Mouse (Mus musculus) kidney, postnatal 25 days (tissue): ENCODE results near the gene Prss48.

Experiments
- DNase-seq, 2 experiments: peaks; one replicate each; pipeline ENCODE4 v3.0.0; 2021; ENCODE audit warnings: mixed read lengths in 2 of 2

Gene Prss48

GRCm38 (mm10) chr3:86002423-86002822 lies at the start of gene Prss48:
Gene Prss48 (minus strand): TSS chr3:86002491.
- DNase-seq = peak in 1 of 2 experiments; percentile 13

- no peak for DNase-seq
Observed at GRCm38 (mm10) chr3:86049041-86049440, 46.8 kb upstream of the Prss48 start.

- DNase-seq = no peak
Observed at GRCm38 (mm10) chr3:86047686-86048408, 45.6 kb upstream of the Prss48 start.

GRCm38 (mm10) chr3:86040286-86041201 lies 38.3 kb upstream of the Prss48 start:
- peak; percentile 23 to 45 for DNase-seq

- peak; percentile 38 to 60 for DNase-seq
Observed at GRCm38 (mm10) chr3:86038648-86039047, 36.4 kb upstream of the Prss48 start.

- no peak for DNase-seq
Observed at GRCm38 (mm10) chr3:86037926-86038484, 35.7 kb upstream of the Prss48 start.

GRCm38 (mm10) chr3:86033455-86034090 lies 31.3 kb upstream of the Prss48 start:
- DNase-seq = no peak

GRCm38 (mm10) chr3:86030566-86030965 lies 28.3 kb upstream of the Prss48 start:
- no peak for DNase-seq

GRCm38 (mm10) chr3:86028658-86029375 lies 26.5 kb upstream of the Prss48 start:
- no peak for DNase-seq

GRCm38 (mm10) chr3:86025341-86026137 lies 23.2 kb upstream of the Prss48 start:
- DNase-seq = no peak

GRCm38 (mm10) chr3:86024065-86024795 lies 21.9 kb upstream of the Prss48 start:
- DNase-seq = no peak

- DNase-seq = no peak
Observed at GRCm38 (mm10) chr3:86021651-86022050, 19.4 kb upstream of the Prss48 start.

- DNase-seq = no peak
Observed at GRCm38 (mm10) chr3:86020921-86021650, 18.8 kb upstream of the Prss48 start.

GRCm38 (mm10) chr3:86017484-86017883 lies 15.2 kb upstream of the Prss48 start:
- no peak for DNase-seq

- DNase-seq = no peak
Observed at GRCm38 (mm10) chr3:86016965-86017364, 14.7 kb upstream of the Prss48 start.

GRCm38 (mm10) chr3:86013837-86014236 lies 11.5 kb upstream of the Prss48 start:
- DNase-seq = peak; percentile 18 to 43

GRCm38 (mm10) chr3:86011833-86012232 lies 9.5 kb upstream of the Prss48 start:
- peak; percentile 59 to 63 for DNase-seq

GRCm38 (mm10) chr3:86011373-86011772 lies 9.1 kb upstream of the Prss48 start:
- peak in 1 of 2 experiments; percentile 44 for DNase-seq

- peak in 1 of 2 experiments; percentile 19 for DNase-seq
Observed at GRCm38 (mm10) chr3:86010618-86011017, 8.3 kb upstream of the Prss48 start.

GRCm38 (mm10) chr3:86004751-86005150 lies 2.5 kb upstream of the Prss48 start:
- DNase-seq = no peak
